Mouse (Mus musculus): ENCODE data around the gene Atoh8.

The Atoh8 gene

DNA sequence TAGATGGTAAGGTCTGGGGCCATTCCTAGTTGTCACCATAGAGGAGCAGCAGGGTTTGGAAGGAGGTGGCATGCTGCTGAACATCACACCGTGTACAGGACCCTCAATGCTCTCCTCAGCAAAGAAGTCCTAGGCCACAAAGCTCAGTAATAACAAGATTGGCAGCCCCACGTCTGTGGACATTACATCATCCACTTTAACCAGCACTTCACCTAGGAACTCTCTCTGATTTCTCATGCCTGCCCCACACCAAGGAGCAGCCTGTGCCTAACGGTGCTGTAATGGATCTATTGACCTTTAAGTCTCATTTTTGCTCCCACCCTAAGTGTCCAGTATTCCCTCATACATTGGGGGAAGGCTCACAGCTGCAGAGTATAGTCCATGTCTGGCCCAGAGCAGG lies 9.7 kb downstream of the Atoh8 start:
- DNase-seq, result no peak

DNA sequence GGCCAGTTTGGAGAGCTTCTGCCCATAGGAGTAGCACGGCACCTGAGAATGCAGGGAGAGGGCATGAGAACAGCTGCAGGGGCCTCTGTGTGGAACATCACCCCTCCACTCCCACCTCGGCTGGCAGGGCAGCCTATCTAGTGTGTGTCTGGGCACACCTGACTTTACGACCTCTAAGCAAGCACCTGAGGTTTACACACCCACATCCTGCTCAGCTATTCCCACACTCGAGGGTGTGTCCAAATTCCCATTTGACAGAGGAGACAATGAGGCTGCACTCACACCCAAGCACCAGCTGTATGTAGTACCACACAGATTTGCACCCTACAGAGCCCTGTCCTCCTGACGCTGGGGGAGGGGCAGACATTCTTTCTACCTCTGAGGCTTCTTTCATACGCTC lies 11.5 kb downstream of the Atoh8 start:
- no peak for DNase-seq

DNA sequence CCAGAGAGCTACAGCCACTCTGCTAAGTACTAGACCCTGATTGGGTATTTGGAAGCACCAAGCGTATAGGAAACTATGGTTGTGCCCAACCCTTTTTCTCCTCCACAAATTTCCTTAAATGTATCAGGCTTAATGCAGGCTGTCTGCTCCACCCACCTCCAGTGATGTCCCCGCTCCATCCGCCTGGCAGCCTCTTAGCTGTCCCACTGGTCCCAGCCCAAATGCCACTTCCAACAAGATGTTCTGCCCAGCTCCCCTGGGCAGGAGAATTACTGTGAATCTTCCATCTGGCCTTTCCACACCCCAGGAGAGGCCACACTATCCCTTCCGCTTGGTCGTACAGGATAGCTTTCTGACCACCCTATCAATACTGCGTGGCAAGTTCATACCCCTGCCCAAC lies 12.5 kb downstream of the Atoh8 start:
- DNase-seq, result peak in 1 of 2 experiments; percentile 45

DNA sequence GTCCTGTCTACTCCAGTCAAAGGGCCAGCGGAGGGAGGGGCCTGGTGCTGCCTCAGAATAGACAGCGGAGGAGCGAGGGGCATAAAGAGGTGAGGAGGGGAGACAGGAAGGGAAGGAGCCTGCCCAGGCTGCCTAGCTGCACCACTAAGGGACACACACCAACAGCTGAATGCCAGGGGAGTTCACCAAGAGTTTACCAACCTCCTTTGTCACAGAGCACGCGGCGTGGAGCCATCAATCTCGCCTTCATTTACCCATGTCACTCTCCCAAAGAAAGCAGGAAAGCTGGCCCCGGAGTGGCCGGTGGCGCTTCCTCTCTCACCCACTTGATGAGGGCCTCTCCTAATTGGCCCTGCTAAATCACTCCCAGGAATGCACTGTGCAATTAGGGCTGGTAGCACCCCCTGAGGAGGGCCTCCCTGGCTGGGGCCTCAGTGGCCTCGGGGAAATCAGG lies 13.1 kb downstream of the Atoh8 start:
- no peak for DNase-seq

DNA sequence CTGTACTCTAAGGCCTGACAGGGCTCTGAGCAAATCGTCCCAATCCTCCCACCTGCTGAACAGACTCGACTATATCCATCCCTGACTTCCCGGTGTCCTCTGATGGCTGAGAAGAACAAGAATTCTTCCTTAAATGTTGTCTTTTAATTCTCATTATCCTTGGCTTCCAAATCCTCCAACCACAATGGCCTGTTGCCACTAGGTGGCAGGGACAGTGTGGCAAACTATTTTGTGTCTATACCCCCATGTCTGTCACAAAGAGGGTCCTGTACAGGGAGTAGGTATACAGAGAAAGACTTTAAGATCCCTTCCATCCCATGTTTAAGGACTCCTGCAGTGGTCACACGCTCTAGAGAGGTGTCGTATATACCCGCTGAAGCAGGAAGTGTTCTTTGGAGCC lies 14.1 kb downstream of the Atoh8 start:
- no peak for DNase-seq

DNA sequence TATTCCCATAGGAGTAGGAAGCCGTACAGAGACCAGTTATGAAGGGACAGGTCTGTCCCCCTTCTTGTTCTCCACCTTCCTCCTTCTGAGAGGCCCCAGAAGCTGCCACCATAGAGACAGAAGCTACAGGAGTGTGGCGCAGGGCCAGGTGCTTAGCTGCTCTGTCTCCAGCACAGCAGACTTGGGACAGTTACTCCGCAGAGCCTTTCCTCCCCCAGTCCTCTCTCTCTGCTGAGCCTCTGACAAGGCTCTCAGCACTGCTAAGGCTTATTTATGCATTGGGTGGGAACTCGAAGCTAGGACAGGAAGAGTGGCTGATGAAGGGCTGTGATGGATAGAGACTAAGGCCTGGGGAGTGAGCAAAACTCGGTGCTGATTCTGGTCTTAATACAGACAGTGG lies 15.8 kb downstream of the Atoh8 start:
- DNase-seq, result peak; percentile 65 to 72

DNA sequence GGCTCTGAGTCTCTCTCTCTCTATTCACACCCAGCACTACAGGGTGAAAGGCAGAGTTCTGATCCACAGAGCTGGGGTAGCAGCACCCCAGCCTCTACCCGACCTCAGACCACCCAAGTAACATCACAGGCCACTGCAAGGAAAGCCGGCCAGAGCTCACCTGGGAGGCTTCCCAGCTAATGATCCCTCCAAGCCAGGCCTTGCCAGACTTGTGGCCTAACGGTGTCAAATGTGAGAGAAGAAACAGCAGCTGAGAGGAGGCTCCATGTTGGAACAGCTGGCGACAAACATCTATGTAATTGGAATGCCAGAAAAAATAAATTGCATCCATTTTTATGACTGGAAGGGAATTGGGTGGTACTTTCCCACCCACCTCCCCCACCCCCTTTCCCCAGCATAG lies 17.1 kb downstream of the Atoh8 start:
- no peak for DNase-seq

DNA sequence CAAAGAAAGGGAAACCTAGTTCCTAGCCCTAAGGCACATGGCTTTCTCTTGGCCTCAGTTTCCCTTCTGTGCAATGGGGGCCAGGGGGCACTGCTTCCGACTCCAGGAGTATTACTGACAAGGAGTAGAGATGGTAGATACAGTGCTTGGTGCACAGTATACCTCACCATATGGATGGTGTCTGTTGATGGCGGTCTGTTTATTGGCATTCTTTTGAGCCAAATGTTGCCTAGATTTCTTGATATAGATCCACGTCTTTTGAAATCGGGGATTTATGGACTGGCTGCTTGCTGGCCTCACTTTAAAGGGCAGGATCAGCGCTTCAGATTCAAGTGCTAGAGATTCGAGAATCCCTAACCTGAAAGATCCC lies 18.0 kb downstream of the Atoh8 start:
- DNase-seq, result no peak

DNA sequence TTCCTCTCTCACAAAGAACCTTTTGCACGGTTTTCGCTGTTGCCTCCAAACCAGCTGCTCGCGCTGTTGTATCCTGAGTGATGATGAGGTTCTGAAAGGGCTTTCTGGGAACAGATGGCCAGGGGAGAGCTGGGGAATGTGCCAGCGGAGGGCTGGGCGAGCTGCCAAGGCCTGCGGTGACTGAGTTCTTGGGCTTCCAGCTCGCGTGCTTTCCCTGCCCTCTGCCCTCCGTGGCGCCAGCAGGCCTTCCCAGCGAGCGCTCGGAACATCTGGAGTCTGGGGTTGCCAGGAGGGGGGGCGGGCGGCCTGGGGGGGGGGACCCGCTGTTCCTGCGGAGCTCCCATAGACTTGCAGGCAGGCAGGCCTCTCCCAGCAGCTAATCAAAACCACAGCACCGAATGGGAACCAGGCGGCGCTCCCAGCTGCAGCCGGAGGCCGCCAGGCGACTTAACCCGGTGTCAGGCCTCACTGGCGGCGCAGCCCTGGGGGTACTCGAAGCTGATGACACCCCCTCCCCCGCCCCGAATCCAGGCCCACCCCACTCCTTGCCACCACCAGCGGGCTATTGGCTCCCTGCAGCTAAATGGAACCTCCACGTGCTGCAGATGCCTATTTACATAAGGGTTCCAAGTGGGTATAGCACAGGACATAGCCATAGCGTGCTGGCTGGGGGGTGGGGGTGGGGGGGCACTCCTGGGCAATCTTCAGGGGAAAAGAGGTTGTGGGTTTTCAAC lies 18.5 kb downstream of the Atoh8 start:
- peak; percentile 100 for DNase-seq

DNA sequence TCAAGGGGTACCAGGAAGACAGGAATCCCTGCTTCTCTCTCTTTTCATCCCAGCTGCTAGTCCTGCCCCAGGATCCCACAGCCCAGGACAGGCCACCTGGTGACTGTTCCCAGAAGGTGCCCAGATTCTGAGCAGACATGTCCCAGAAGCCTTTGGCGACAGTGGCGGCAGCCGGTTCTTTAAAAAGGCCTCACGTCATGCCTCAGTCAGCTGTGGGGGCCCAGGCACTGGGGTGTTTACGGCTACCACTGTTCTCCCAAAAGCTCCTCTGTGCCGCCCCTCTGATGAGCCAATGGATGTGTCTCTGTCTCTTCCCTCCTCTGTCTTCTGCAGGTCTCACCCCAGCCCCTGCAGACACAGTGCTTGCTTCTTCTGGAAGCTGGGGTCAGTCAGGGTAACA lies 19.8 kb downstream of the Atoh8 start:
- DNase-seq, result no peak

DNA sequence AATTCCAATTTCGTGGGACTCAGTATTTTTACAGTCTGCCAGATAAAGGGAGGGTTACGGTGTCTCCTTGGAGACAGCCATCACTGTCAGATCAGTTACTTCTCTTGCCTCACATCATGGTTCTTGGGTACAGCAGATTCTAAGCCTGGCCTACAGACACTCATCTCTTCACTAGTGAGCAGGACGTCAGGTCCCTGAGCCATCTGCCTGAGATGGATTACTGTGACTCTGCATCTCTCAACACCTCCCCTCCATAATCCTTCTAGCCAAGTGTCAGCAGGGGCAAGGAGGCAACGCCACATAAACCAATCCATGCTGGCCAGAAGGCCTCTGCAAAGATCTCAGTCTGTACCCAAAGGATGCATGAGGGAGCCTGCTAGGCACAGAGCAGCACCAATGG lies 24.0 kb downstream of the Atoh8 start:
- peak; percentile 76 to 78 for DNase-seq

DNA sequence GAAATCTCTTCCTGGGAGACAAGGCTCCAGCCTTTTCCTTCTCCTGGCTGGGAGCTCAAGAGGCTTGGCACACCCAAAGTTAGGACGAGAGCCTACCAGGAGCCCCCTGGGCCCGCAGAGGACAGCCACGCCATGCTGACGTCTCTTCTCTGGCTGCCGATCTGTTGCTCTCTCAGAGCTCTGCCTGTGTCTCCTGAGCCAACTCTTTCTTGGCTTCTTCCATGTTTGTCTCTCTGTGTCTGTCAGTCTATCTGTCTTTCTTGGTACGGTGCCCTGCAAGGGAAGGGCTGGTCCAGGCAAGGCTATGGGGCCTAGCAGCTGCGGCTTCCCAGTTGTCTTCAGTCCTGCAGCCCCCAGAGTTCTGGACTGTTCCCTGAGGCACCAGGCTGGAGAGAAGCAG lies 24.6 kb downstream of the Atoh8 start:
- peak; percentile 56 to 58 for DNase-seq

DNA sequence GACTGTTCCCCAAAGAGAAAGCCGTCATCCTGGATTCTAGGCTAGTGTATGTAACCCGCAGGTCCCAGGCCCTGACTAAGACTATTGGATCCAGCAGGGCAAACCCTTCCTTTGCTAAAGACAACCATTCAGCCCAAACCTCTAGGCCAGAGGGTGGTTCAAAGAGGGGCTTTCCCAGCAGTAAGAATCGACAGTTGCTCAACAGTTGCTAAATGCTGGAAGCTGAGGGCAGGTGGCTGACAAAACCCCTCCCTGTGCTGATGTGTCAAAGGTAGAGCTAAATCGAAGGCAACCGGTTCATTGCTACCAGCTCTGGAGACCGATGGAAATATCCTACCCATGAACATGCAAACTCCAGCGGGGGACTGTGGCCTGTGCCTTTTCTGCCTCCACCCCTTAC lies 25.6 kb downstream of the Atoh8 start:
- DNase-seq, result no peak

DNA sequence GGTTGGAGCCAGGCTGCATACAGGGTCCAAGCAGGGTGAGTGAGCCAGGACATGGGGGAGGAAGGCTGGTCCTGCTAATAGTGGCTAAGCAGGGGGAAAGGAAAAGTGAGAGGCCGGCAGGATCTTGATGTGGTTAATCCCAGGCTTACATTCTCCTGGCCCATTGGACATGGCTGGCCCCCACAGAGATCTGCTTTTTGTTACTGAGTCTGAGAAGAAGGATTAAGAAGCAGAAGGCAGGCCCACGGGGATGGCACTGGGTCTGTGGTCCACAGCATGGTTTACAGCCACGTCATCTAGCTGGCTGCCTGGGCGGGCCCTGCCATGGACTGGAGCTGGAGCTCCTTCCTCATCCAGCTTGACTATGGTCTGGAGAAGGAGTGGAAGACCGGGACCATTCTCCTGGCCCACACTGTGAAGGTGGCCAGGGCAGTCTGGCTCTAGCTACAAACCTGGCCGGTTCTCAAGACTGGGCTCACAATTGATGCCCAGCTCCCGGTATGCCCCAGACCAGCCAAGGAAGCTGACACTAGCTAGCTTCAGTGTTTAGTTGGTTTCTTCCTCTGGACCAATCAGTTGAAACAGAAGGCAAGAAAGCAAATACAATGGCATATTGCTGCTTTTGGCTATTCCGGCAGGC lies 26.9 kb downstream of the Atoh8 start:
- peak in 1 of 2 experiments; percentile 73 for DNase-seq

DNA sequence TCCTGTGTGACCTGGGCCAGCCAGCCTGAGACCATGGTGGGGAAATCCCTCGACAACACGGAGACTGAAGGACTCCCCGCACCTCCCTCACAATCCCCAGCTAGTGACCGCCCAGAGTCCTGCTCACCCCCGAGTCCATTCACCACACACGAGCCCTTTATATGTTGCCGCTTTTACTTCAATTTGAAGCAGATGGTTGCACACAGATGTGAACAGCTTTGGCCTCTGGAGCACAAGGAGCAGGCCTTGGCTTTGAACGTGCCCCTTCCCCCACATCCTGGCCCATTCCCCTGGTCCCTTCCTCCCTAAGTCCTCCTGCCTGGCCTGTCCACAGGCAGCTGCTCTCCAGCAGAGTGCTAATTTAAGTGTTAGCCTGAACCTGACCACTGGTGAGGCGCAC lies 29.4 kb downstream of the Atoh8 start:
- no peak for DNase-seq

DNA sequence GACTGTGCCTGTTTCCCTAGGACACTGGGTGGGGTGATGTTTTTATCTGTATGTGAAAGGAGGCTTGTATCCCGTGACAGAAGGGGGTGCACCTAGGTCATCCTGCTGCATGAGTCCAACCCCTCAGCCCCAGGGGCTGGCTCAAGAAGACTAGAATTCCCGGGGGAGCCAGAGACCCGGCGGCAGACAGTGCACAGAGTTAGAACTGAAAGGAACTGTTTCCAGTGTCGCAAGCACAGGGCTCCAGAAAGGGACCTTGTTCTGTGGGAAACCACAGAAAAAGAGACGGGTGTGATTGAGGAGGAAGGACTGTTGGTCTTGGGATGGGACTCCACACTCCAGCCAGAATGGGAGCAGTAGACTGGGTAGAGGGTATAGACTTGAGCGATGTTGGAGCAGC lies 30.5 kb downstream of the Atoh8 start:
- DNase-seq, result no peak

DNA sequence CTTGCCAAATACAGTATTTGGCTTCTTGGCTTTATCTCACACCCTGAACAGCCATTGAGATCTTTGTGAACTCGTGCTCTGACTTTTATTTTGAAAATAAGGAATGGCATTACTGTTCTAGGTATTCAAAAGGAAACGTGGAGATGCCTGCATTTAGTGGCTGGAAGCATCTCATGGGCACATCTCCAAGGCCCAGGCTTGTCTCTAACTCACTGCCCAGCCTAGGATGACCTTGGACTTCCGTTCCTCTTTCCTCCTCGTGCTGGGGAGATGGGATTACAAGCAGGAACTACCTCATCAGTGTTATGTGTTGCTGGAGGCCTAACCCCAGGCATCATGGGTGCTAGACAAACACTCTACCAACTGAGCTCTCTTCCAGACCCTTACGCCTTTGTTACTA lies 32.1 kb downstream of the Atoh8 start:
- no peak for DNase-seq

DNA sequence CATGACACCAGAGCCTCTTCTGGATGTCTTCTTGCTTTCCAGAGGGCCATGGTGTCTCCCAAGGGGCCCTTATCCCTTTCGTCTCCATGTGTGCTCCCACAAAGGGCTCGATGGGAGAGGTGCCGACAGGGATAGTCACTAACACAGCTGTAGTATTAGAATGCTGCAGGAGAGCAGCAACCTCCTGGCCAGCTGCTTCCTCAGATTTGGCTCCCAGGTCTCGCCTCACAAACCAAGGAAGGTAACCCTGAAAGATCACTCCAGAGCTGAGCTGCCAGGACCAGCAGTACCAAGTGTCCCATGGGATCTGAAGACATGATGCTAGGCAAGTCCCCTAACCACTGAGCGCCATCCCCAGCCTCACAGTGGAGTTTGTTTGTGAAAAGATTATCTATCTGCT lies 32.6 kb downstream of the Atoh8 start:
- no peak for DNase-seq

DNA sequence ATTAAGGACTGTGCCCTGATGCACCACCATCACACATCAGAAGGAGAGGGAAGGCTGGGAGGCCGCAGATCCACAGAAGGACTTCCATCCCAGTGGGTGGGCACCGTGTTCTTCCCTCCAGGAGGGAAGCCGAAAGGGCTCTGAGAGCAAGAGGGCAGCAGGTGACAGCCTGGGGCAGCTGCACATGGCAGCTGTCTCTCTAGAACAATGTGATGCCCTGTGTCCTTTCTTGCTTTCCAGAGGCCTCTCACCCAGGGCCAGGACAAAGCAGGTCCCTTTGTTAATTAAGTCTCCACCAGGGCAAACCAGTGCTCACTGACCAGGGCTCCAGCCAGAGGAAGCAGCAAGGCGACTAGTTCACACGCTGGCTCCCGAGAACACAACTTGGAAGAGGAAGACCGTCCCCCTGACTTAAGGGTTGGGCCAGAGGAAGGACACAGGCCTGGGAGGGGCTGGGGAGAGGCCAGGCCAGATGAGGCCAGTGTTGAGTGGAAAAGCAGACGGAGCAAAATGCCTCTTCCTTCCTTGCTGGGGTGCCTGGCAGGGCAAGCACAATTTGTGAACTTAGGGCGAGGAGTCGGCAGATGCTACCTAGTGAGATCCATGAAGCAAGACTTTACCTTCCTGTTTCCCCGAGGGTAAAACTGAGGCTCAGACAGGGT lies 34.7 kb downstream of the Atoh8 start:
- DNase-seq, result no peak

DNA sequence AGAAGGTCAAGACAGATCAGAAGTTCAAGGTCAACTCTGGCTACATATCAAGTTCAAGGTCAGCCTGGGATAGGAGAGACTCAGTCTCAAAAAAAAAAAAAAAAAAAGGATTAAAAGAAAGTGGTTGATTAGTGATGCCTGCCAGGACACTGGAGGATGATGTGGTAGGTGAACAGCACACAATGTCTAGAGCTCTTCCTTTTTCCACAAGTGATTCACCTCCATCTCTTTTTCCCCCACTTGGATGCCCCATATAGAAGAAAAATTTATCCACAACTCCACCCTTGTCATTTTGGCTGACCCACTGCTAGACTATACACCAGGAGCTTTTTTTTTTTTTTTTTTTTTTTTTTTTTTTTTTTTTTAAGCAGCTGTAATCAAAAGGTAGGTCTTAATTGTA lies 37.9 kb downstream of the Atoh8 start:
- no peak for DNase-seq

DNA sequence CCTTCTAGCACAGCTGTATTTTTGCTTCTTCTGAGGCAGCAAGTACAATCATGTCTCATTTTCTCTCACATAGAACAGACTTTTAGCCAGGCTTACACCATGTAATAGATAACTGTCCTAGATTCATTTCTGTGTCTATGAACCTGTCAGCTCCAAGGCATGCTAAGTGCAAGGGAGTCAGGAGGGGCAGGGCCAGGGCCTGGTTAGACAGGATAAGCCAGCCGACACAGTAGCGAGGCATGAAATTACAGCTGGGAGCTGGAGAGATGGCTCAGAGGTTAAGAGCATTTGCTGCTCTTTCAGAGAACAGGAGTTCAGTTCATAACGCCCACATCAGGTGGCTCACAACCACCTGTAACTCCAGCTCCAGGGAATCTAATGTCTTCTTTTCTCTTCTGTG lies 38.7 kb downstream of the Atoh8 start:
- no peak for DNase-seq

DNA sequence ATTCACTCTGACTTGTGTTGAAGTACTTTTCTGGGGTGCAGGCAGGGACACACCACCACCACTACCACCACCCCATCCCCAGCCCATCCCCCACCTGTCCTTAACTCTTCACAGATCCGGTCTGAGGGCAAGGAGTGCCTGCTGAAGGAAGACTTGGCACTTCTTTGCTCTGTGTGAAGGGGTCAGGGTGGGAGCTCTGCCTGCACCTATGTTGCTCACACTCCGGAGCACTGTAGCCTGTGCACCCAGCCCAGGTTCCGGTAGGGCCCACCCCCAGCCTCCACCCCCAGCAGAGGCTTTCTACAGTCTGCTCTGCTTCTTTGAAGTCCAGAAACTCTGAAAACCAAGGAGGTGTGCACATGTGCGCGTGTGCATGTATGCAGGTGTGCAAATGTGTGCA lies 44.8 kb downstream of the Atoh8 start:
- DNase-seq, result no peak

DNA sequence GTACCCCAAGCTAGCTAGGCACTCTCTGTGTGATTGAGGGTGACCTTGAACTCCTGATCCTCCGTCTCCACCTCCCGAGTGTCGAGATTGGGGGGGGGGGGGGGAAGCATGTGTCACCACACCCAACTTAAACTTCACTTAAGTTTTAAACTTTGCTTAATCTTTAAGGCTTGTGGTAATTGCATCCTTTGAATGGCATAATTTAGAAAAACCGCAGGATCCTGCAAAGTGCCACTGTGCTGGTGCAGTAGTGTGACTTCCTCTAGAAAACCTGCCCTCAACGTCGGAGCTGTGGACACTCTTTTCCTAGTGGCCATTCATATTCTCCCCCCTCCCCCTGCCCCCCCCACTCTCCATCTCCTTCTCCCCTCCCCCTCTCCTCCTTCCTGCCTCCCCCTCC lies 45.3 kb downstream of the Atoh8 start:
- no peak for DNase-seq
